Mouse (Mus musculus): ENCODE data around the gene Lix1l.

Lix1l gene

GRCm38 (mm10) chr3:96675690-96676089, 74.7 kb downstream of the Lix1l start:
- no peak for DNase-seq (ENCODE audit: low spot score)
